Mouse (Mus musculus): Measurements from ENCODE around the gene Uqcr10.
A peak's percentile ranks its signal among the peaks of the same experiment; 100 is the strongest.

Uqcr10 gene

GRCm38 (mm10) chr11:4704072-4704964 is at the start of gene Uqcr10, which contains the start of gene Zmat5:
Uqcr10 (minus strand) TSS chr11:4704342.
Zmat5 (plus strand) TSS chr11:4704678.
- peak; percentile 97 for DNase-seq (ENCODE audit: low read depth)

GRCm38 (mm10) chr11:4752836-4753235 is 48.7 kb upstream of the Uqcr10 start:
- no peak for DNase-seq (ENCODE audit: low read depth)

DNA sequence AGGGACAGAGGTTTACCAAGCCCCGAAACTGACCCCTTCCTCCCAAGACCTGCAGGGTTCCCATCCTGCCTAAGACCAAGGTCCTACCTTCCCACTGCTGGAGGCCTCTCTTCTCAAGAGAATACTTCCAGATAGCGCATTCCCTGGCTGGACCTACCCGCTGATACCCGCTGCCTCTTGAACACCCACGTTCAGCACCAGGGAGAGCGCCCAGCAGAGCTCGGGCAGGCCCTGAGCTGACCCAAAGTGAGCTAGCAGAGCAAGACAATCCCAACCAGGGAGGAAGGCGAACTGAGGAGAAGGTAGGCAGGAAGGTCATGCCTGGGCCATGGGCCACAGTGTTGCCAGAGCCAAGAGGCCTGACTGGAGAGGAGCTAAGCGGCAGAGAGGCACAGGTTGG is 46.1 kb upstream of the Uqcr10 start:
- DNase-seq (ENCODE audit: low read depth) = peak; percentile 90

GRCm38 (mm10) chr11:4747285-4747684 is 43.1 kb upstream of the Uqcr10 start:
- DNase-seq (ENCODE audit: low read depth) = no peak

- no peak for DNase-seq (ENCODE audit: low read depth)
Observed at GRCm38 (mm10) chr11:4746733-4747132, 42.6 kb upstream of the Uqcr10 start, which contains the start of gene Cabp7. Cabp7 (minus strand) TSS chr11:4746778.

DNA sequence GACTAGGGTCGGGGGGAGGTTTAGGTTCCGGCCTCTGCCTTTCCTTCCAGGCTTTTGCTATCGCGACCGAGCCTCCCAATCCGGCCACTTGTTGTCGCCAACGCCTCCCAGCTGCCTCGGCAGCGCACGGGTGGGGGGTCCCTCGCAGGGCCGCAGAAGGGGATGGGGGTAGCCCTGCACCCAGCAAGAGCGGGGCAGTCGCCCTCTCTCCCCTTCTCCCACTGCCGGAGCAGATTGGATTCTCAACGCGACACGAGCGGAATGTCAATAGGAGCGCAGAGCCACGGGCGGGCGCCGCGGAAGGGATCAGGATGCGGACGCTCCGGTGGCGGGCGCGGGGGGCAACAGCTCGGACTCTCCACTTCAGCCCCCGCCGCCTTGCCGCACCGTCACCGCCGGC is 41.8 kb upstream of the Uqcr10 start:
- DNase-seq (ENCODE audit: low read depth) = no peak

DNA sequence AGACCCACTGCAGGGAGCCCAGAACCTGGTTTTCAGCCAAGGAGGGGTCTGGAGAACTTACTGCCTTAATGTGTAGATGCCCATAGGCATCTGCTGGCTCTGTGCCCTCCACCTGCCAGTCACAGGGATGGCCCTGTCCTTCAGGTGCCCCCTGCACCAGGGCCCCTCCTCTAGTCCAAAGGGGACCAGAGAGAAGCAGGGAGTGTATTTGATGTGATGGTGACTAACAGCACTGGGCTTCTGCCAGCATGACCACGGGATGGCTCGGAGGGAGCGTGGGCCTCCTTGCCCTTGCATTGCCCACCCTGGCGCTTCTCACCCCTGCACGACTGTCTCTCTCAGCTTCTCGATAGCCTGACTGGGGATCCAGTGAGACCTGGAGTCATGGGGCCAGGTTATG is 40.5 kb upstream of the Uqcr10 start:
- DNase-seq (ENCODE audit: low read depth) = peak; percentile 77

- no peak for DNase-seq (ENCODE audit: low read depth)
Observed at GRCm38 (mm10) chr11:4740785-4741184, 36.6 kb upstream of the Uqcr10 start.

- DNase-seq (ENCODE audit: low read depth) = no peak
Observed at GRCm38 (mm10) chr11:4738719-4739118, 34.6 kb upstream of the Uqcr10 start.

DNA sequence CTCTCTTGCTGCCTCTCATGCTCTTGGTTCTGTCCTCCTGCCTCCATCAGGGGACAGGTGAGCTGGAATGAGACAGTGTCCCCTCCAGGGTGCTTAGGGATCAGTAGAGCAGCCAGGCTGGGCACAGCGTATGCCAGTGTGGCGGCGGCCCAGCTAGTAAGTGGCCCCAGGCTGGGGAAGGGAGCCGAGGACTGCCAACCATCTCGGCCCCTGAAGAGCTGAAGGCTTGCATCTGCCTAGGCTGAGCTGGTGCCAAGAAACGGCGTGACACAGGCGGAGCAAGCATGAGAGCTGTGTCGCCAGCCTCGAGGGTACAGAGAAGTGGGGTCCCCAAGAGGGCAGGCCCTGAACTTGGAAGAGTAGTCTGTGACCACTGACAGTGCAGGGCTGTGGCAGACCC is 33.5 kb upstream of the Uqcr10 start:
- no peak for DNase-seq (ENCODE audit: low read depth)

GRCm38 (mm10) chr11:4736355-4736754 is 32.2 kb upstream of the Uqcr10 start:
- DNase-seq (ENCODE audit: low read depth) = no peak

- DNase-seq (ENCODE audit: low read depth) = no peak
Observed at GRCm38 (mm10) chr11:4734179-4734578, 30.0 kb upstream of the Uqcr10 start.

GRCm38 (mm10) chr11:4731781-4732180 is 27.6 kb upstream of the Uqcr10 start:
- DNase-seq (ENCODE audit: low read depth) = no peak

GRCm38 (mm10) chr11:4730913-4731312 is 26.8 kb upstream of the Uqcr10 start:
- DNase-seq (ENCODE audit: low read depth) = no peak

GRCm38 (mm10) chr11:4730096-4730495 is 26.0 kb upstream of the Uqcr10 start:
- DNase-seq (ENCODE audit: low read depth) = no peak

- DNase-seq (ENCODE audit: low read depth) = peak; percentile 85
Observed at GRCm38 (mm10) chr11:4729603-4730002, 25.5 kb upstream of the Uqcr10 start.

DNA sequence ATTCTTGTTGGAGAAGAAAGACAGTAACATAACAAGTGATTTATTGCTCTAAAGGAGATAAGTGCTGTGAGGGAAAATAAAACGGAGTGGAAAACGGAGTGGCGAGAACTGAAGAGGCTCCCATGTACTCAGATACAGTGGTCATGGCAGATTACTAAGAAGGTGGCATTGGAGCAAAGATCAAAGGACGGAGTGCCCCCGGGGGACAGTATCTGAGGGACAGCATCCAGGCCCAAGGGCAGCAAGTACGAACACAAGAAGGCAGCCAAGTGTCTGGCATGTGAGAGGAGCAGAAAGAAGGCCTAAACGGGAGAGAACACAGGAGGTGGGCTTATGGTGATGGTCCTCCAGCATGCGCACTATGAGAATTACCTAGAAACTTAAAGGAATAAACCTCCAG is 17.6 kb upstream of the Uqcr10 start:
- no peak for DNase-seq (ENCODE audit: low read depth)

GRCm38 (mm10) chr11:4720900-4721580 is 16.9 kb upstream of the Uqcr10 start:
- no peak for DNase-seq (ENCODE audit: low read depth)

DNA sequence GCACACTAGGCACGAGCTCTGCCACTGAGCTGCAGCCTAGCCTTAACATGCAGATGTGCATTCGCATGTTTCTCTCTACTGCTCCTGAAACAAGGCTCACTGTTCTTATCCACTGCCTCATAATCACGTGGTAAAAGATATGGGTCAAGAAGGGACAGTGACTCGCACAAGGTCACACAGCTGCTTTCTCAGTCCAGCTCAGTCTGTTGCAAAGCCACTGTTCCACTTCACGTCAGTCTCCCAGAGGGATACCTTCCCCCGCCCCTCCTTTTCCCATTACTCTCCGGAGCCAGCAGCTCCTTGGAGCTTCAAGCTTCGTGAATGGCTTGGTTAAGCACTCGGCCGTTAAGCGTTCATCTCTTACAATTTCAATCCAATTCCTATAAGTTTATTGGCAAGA is 16.3 kb upstream of the Uqcr10 start:
- DNase-seq (ENCODE audit: low read depth) = peak; percentile 45

GRCm38 (mm10) chr11:4719961-4720360 is 15.8 kb upstream of the Uqcr10 start:
- no peak for DNase-seq (ENCODE audit: low read depth)

DNA sequence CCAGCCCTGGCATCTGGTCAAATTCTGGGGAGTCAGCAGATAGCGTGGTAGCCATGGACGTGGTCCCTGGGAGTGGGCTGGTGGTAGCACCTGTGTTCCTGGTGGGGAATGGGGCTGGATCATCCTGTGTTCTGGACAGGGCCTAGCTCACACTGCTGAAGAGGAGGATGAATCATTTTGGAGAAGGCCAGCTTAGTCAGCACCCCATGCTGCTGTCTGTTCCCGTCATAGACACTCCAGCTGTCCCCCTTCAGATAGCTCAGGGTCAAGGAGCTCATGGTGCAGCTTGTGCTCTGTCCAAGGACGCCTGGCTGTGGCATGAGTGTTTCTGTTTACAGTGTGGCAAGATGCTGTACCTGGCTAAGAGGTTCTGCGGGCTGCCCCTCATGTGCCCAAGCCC is 14.4 kb upstream of the Uqcr10 start:
- no peak for DNase-seq (ENCODE audit: low read depth)

DNA sequence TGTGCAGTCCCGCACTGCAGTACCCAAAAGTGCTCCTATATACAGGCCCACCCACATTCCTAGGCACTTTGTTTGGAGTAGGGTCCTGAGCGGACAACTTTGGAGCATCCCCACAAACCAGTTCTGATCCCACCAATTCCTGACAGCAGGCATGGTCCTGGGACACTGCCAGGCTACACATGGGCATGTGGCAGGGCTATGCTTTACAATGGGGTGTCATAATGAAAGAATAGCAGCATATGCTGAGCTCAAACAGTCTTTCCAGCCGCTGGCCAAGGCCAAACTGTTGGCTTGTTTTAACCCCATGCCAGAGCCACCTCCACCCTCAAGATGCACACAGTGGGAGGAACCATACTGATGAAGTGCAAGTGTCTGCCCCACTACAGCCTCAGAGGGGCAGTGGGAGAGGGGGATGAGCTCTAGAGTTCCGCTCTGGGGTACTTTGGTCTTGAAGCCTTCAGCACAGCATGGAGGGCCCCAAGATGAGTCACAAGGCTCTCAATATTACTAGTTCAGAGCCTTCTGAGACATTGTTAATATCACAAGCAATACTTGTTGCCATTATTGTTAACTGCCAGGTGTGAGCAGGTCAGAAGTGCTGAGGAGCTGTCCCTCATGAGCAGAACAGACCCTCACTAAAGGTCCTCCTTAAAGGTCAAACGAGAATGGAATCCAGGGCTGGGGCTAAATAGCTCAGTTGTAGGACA is 12.5 kb upstream of the Uqcr10 start:
- DNase-seq (ENCODE audit: low read depth) = no peak

DNA sequence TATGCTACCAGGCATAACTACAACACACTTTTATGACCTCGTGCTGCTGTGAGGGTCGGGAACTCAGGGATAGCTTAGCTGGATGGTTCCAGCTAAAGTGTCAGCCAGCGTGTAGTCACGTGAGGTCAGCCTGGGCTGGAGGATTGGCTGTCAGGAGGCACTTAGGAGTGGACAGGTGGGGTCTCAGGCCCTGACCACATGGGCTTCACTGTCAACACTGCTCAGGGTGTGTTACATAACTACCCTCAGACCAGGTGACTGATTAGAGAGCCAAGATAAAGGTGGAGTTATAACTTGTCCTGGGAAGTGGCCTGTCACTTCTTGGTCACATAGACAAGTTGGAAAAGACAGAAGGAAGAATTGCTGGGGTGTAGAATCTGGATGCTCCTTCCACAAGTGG is 11.5 kb upstream of the Uqcr10 start:
- no peak for DNase-seq (ENCODE audit: low read depth)

All from NIH3T3 (cell line).